Mouse (Mus musculus) embryonic facial prominence, embryonic 15.5 days (tissue): ENCODE measurements at regions not wholly inside any gene's neighbourhood (a gene's known extent, or its start where the extent isn't known, plus 50 kb on each side); places are given as distances from the start of the nearest gene placed in this dataset.

Experiments
- ATAC-seq: fragments of 200-750 bp; cut with Nextera tagmentation; 2 replicates; pipeline ENCODE4 v1.8.0; 2017; ENCODE audit warnings: low read depth, moderate TSS enrichment; ENCODE audit not compliant: insufficient number of reproducible peaks, low FRiP score, low TSS enrichment
- H3K27ac ChIP-seq: fragments of 300-500 bp; sonication (generic); replicated peaks from 2 replicates; pipeline ENCODE4 v1.5.1; 2015; ENCODE audit warnings: mild to moderate bottlenecking, inconsistent platforms
- H3K27me3 ChIP-seq: fragments of 300-500 bp; sonication (generic); 2 replicates; pipeline ENCODE4 v1.6.1; 2015; ENCODE audit warnings: inconsistent platforms
- H3K36me3 ChIP-seq: fragments of 300-500 bp; sonication (generic); 2 replicates; pipeline ENCODE4 v1.6.1; 2015; ENCODE audit warnings: mild to moderate bottlenecking, inconsistent platforms
- H3K4me1 ChIP-seq: fragments of 300-500 bp; sonication (generic); 2 replicates; pipeline ENCODE4 v1.6.1; 2015; ENCODE audit warnings: inconsistent platforms
- H3K4me2 ChIP-seq: fragments of 300-500 bp; sonication (generic); replicated peaks from 2 replicates; pipeline ENCODE4 v1.6.1; 2015; ENCODE audit warnings: mild to moderate bottlenecking, inconsistent platforms
- H3K4me3 ChIP-seq: fragments of 300-500 bp; sonication (generic); replicated peaks from 2 replicates; pipeline ENCODE4 v1.5.1; 2015; ENCODE audit warnings: mild to moderate bottlenecking, inconsistent platforms
- H3K9ac ChIP-seq: fragments of 300-500 bp; sonication (generic); 2 replicates; pipeline ENCODE4 v1.6.1; 2015; ENCODE audit warnings: inconsistent platforms
- H3K9me3 ChIP-seq: fragments of 300-500 bp; sonication (generic); replicated peaks from 2 replicates; pipeline ENCODE4 v1.6.1; 2016; ENCODE audit warnings: inconsistent platforms
- WGBS: fragments of 180-500 bp; shearing (Covaris S2); methylation state at CpG from one replicate; pipeline ENCODE4 v1.1.7; 2015; 5-methylcytosine and 5-hydroxymethylcytosine counted together

GRCm38 (mm10) chr9:63809901-63810587, 52.2 kb upstream of the Smad3 start:
- no peak overlapping the region for H3K9ac ChIP-seq
- no peak overlapping the region for H3K27ac ChIP-seq
- ATAC-seq = no peak
- H3K4me1 ChIP-seq = no peaks in the 10 kb centered on the region
- no peaks in the 10 kb centered on the region for H3K36me3 ChIP-seq
- 47% methylated on average over 3 of the region's 3 CpGs for WGBS
- H3K4me2 ChIP-seq = no peak overlapping the region
- H3K27me3 ChIP-seq = no peaks in the 10 kb centered on the region
- H3K4me3 ChIP-seq = no peak overlapping the region
- H3K9me3 ChIP-seq = no peaks in the 10 kb centered on the region
